Mouse (Mus musculus): Measurements from ENCODE around the gene Vmp1. TPM values are rescaled to one million over a fixed set of nuclear protein-coding genes. Genes with fewer than 3 reads are reported as not detected.

Vmp1 gene
- polyA plus RNA-seq, 1 experiment from 2014 or later = 387 TPM

GRCm38 (mm10) chr11:86681423-86681822 lies 2.2 kb downstream of the Vmp1 start:
- Histone ChIP-seq H3K27me3 (replicated peaks; ENCODE audit: control insufficient read depth, insufficient read depth, low read length) (no peaks in the 10 kb centered on the region), H3K9ac (ENCODE audit: low read depth, low read length) (no peak overlapping the region), H3K4me1 (replicated peaks; ENCODE audit: control insufficient read depth, insufficient read depth, low read length) (0 out of 2 replicates have a peak, but pooled peaks cover 6% of the 10 kb centered on the region), H3K4me2 (replicated peaks; ENCODE audit: low read depth) (peak overlapping the region; percentile 83; the same call in 1 of the 2 replicates), H3K27ac (ENCODE audit: low read depth, low read length) (peak overlapping the region; percentile 41; the same call in 1 of the 2 replicates), H3K4me3 (ENCODE audit: low read depth, low read length) (peak overlapping the region; percentile 84; the same call in 1 of the 2 replicates), H3K36me3 (ENCODE audit: control insufficient read depth, insufficient read depth) (no peaks in the 10 kb centered on the region), H3K9me3 (ENCODE audit: control insufficient read depth) (no peaks in the 10 kb centered on the region)
- 45% methylated on average over 3 of the region's 3 CpGs for WGBS
- no peak for ATAC-seq
- TF ChIP-seq CTCF (IDR thresholded peaks at IDR 0.05; ENCODE audit: low read depth) = no peak

GRCm38 (mm10) chr11:86680729-86681128 lies 2.9 kb downstream of the Vmp1 start:
- no peaks in the 10 kb centered on the region for H3K36me3 ChIP-seq (ENCODE audit: control insufficient read depth, insufficient read depth)
- peak overlapping the region; percentile 35; the same call in 1 of the 2 replicates for H3K4me2 ChIP-seq (replicated peaks; ENCODE audit: low read depth)
- H3K27me3 ChIP-seq (replicated peaks; ENCODE audit: control insufficient read depth, insufficient read depth, low read length) = no peaks in the 10 kb centered on the region
- H3K4me3 ChIP-seq (ENCODE audit: low read depth, low read length) = no peak overlapping the region
- 0 out of 2 replicates have a peak, but pooled peaks cover 6% of the 10 kb centered on the region for H3K4me1 ChIP-seq (replicated peaks; ENCODE audit: control insufficient read depth, insufficient read depth, low read length)
- peak overlapping the region; percentile 64; the same call in 1 of the 2 replicates for H3K27ac ChIP-seq (ENCODE audit: low read depth, low read length)
- no peaks in the 10 kb centered on the region for H3K9me3 ChIP-seq (ENCODE audit: control insufficient read depth)
- no peak overlapping the region for H3K9ac ChIP-seq (ENCODE audit: low read depth, low read length)
- no peak for TF ChIP-seq CTCF (IDR thresholded peaks at IDR 0.05; ENCODE audit: low read depth)
- ATAC-seq = no peak
- 80% methylated on average over 3 of the region's 3 CpGs for WGBS

- H3K4me3 ChIP-seq (ENCODE audit: low read depth, low read length) = no peak overlapping the region
- peak overlapping the region; percentile 73 for H3K27ac ChIP-seq (ENCODE audit: low read depth, low read length)
- no peaks in the 10 kb centered on the region for H3K36me3 ChIP-seq (ENCODE audit: control insufficient read depth, insufficient read depth)
- ATAC-seq = peak; percentile 63
- no peak for TF ChIP-seq CTCF (IDR thresholded peaks at IDR 0.05; ENCODE audit: low read depth)
- WGBS = 38% methylated on average over 5 of the region's 5 CpGs
- H3K4me1 ChIP-seq (replicated peaks; ENCODE audit: control insufficient read depth, insufficient read depth, low read length) = no peaks in the 10 kb centered on the region
- H3K9me3 ChIP-seq (ENCODE audit: control insufficient read depth) = no peaks in the 10 kb centered on the region
- no peaks in the 10 kb centered on the region for H3K27me3 ChIP-seq (replicated peaks; ENCODE audit: control insufficient read depth, insufficient read depth, low read length)
- H3K9ac ChIP-seq (ENCODE audit: low read depth, low read length) = no peak overlapping the region
- H3K4me2 ChIP-seq (replicated peaks; ENCODE audit: low read depth) = peak overlapping the region; percentile 21
Measured at GRCm38 (mm10) chr11:86678957-86679356, 4.7 kb downstream of the Vmp1 start.

- H3K9me3 ChIP-seq (ENCODE audit: control insufficient read depth) = no peaks in the 10 kb centered on the region
- 80% methylated on average over 4 of the region's 4 CpGs for WGBS
- H3K27ac ChIP-seq (ENCODE audit: low read depth, low read length) = no peak overlapping the region
- no peaks in the 10 kb centered on the region; the same call in 1 of the 2 replicates for H3K4me1 ChIP-seq (replicated peaks; ENCODE audit: control insufficient read depth, insufficient read depth, low read length)
- no peak overlapping the region for H3K4me2 ChIP-seq (replicated peaks; ENCODE audit: low read depth)
- TF ChIP-seq CTCF (IDR thresholded peaks at IDR 0.05; ENCODE audit: low read depth) = no peak
- no peak for ATAC-seq
- H3K36me3 ChIP-seq (ENCODE audit: control insufficient read depth, insufficient read depth) = no peaks in the 10 kb centered on the region
- no peaks in the 10 kb centered on the region for H3K27me3 ChIP-seq (replicated peaks; ENCODE audit: control insufficient read depth, insufficient read depth, low read length)
- H3K9ac ChIP-seq (ENCODE audit: low read depth, low read length) = no peak overlapping the region
- H3K4me3 ChIP-seq (ENCODE audit: low read depth, low read length) = no peak overlapping the region
Measured at GRCm38 (mm10) chr11:86675520-86675919, 8.1 kb downstream of the Vmp1 start.

- H3K4me3 ChIP-seq (ENCODE audit: low read depth, low read length) = no peak overlapping the region
- no peak overlapping the region for H3K9ac ChIP-seq (ENCODE audit: low read depth, low read length)
- ATAC-seq = no peak
- H3K27me3 ChIP-seq (replicated peaks; ENCODE audit: control insufficient read depth, insufficient read depth, low read length) = no peaks in the 10 kb centered on the region
- no peak overlapping the region for H3K27ac ChIP-seq (ENCODE audit: low read depth, low read length)
- H3K36me3 ChIP-seq (ENCODE audit: control insufficient read depth, insufficient read depth) = no peaks in the 10 kb centered on the region
- no peak overlapping the region for H3K4me2 ChIP-seq (replicated peaks; ENCODE audit: low read depth)
- no peaks in the 10 kb centered on the region for H3K9me3 ChIP-seq (ENCODE audit: control insufficient read depth)
- 65% methylated on average over 3 of the region's 3 CpGs for WGBS
- H3K4me1 ChIP-seq (replicated peaks; ENCODE audit: control insufficient read depth, insufficient read depth, low read length) = no peaks in the 10 kb centered on the region; the same call in 1 of the 2 replicates
- TF ChIP-seq CTCF (IDR thresholded peaks at IDR 0.05; ENCODE audit: low read depth) = no peak
Measured at GRCm38 (mm10) chr11:86672772-86673171, 10.9 kb downstream of the Vmp1 start.

DNA sequence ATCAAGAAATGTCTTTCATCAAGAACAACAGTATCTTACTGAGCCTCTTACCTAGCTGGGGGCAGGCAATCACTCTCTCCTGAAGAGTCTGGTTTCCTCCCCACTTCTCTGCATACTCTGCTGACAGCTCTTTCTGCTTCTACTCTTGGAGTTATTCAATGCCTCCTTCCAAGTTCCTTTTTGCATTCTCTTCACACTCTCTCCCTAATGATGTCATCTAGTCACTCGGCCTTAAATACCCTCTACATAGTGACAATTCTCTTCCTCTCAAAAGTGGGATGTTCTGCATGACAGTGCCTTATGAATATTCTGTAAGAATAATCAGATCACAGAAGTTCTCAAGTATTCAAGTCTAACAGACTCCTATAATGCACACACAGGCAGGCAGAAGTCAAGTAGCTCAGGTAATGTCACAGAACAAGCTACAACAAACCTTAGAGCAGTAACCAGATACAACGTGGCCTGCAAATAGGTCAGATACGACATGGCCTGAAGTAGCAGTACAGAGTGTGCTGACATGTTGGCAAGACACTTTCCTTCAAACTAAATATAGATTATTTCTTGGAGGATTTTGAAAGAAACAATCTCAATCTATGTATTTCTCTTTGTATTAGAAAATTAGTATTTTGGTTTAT lies 12.5 kb downstream of the Vmp1 start:
- Histone ChIP-seq H3K36me3 (ENCODE audit: control insufficient read depth, insufficient read depth) (no peaks in the 10 kb centered on the region), H3K27ac (ENCODE audit: low read depth, low read length) (no peak overlapping the region), H3K4me3 (ENCODE audit: low read depth, low read length) (no peak overlapping the region), H3K4me2 (replicated peaks; ENCODE audit: low read depth) (no peak overlapping the region), H3K4me1 (replicated peaks; ENCODE audit: control insufficient read depth, insufficient read depth, low read length) (no peaks in the 10 kb centered on the region; the same call in 1 of the 2 replicates), H3K27me3 (replicated peaks; ENCODE audit: control insufficient read depth, insufficient read depth, low read length) (no peaks in the 10 kb centered on the region), H3K9me3 (ENCODE audit: control insufficient read depth) (no peaks in the 10 kb centered on the region), H3K9ac (ENCODE audit: low read depth, low read length) (no peak overlapping the region)
- no peak for TF ChIP-seq CTCF (IDR thresholded peaks at IDR 0.05; ENCODE audit: low read depth)
- WGBS = 67% methylated on average over 3 of the region's 3 CpGs
- no peak for ATAC-seq
